Mouse (Mus musculus): ENCODE measurements around the gene Heatr5a.

Heatr5a gene

DNA sequence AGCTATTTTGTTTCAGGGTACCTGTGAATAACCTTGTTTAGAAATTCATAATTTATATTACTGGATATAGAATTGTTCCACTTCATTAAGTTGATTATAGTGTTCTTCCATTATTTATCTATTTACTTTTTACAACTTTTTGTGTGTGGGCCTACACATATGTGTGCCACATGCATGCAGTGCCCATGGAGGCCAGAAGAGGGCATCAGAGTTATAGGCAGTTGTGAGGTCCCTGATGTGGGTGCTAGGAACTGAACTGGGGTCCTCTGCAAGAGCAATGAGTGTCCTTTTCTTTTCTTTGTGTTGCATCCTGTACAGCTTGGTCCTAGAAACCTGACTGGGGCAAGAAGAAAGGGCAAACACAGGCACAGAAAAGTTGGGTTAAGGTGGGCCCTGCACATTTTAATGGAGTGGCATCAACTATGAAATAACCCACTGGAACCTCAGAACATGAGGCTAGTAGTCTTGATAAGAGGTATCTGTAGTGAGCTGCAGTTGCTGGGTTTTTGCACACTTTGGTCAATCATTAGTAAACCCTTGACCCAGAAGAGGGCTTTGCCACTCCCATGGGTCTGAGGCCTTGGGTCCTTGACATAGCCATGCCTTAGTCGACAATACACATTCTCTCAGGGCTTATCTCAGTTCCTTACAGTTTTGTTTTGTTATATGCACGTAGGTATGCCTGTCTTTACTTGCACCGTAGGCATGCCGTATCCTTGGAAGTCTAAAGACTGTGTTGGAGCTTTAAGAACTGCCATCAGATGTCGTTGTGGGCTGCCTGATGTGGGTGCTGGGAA, 1.3 kb upstream of the Heatr5a start:
- DNase-seq (ENCODE audit: low spot score in 2 of 2): no peak

DNA sequence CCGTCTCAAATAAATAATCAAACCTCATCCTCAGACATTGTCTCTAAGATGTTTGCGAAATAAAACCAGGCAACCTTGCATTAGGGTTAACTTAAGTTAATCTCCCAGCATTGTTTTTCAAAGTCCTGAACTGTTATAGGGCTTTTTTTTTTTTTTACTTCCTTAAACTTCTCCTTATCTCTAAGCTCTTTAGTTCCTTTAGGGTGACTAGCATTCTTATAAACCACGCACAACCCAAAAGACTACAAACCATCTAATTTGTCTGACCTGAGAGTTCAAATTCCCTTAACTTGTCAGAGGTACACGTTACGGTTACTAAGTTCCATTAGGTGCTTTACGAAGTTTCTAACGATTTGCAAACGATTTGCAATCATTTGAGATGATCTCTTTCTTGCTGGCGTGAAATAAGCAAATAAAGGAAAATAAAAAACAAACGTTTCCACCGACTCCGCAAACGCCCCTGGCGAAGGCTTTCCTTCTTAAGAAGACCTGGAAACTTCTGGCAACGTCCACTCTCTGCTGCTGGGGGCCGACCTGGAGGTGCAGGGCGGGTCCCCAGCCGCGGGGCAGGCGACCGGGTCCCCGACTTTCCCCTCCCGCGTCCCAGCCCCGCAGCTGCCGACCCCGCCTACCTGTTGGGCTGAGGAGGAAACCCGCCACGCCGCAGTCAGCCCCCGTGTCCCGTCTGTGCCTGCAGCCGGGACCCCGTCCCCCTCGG, 610 bp downstream of the Heatr5a start:
- DNase-seq (ENCODE audit: low spot score in 2 of 2): no peak

DNA sequence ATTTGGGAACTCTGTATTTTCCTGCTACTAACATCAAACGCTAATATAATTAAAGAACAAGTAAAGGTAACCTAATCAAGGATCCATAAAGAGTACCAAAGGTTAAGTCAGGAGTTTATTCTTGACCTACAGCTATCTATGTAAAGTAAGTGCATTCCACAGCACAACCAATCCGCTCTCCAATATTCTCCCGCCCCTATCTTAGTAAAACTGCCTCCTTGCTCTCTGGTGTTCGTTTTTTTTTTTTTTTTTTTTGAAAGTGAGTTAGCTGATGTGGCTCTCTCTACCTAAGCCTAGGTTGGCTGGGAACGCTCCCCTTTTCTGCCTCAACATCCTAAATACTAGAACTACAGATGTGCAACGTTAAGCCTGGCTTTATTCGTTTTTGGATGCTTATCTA, 1.2 kb downstream of the Heatr5a start:
- no peak for DNase-seq (ENCODE audit: low spot score in 2 of 2)

DNA sequence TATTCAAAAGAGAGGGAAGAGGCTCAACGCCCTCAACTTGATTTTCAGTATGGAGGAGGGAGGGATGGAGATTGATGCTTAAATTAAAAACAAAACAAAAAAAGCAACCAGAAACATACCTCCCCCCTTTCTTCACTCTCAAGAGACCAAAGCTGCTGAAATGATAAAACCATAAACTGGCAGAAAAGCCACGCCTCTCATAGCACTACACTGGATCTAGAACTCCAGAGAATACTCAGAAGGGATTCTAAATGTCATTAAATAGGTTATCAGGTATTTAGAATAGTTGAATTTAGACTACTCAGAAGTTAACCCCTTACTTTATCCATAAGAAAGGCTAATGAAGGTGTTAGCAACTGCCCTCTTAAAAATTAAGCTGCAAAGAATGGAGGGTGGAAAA, 2.0 kb downstream of the Heatr5a start:
- no peak for DNase-seq (ENCODE audit: low spot score in 2 of 2)

DNA sequence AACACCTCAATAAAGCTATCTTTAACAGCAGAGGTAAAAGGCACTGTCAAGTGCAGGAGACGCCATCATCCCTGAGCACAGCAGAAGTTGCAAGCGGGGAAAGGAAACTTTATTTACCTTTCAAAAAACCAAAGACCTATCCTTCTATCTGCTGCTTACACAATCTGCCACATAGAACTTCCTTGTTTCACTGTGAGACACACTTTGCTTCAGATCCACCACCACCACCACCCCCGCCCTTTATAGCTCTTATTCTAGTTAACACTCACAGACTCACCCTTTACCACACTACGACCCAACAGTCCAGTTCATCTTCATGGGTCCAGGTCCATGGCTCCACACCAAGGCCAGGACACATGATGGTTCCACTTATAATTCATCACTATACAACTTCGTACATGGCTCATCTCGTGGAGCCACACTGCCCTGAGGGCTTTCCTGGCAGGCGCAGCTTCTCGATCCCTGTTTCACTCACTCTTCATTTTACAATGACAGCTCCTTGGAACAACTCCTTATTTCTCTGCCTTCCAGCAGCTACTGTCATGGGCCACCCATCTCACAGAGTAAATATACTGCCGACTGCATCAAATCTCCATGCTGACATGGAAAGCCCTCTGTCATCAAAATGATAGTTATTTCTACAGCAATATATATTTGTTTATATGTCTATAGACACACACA, 3.1 kb downstream of the Heatr5a start:
- DNase-seq (ENCODE audit: low spot score in 2 of 2): no peak

DNA sequence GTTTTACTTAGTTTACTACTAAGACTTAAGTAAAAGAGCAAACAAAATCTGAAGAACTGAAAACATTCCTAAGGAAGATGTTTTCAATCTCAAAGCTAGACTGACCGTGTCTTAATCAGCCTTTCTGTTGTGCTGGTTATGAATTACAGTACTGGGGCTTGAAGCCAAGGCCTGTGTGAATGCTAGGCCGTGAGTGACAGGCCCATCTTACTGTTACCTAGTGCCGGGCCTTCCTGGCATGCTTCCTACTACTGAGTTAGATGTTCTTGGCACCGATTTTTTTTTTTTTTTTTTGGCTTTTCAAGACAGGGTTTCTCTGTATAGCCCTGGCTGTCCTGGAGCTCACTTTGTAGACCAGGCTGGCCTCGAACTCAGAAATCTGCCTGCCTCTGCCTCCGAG, 13.5 kb downstream of the Heatr5a start:
- DNase-seq (ENCODE audit: low spot score in 2 of 2): no peak

DNA sequence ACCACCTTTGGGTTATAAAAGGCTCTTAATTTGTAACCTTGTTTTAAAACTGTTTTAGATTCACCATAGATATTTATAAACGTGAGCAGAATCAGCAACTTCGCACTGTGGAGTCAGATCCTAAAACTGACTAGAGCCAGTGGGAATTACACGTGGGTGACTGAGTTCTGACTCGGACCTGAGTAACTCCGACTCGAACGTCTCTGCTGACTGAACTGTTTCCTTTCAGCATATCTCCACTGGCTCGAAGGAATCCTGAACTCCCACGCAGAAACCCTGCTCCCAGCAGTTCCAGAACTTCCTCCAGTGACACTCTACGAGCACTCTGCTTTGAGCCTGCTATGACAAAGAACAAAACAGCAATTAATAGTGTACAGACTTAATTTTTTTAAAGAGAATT, 18.8 kb downstream of the Heatr5a start:
- peak; percentile 38 to 58 for DNase-seq (ENCODE audit: low spot score in 2 of 2)

DNA sequence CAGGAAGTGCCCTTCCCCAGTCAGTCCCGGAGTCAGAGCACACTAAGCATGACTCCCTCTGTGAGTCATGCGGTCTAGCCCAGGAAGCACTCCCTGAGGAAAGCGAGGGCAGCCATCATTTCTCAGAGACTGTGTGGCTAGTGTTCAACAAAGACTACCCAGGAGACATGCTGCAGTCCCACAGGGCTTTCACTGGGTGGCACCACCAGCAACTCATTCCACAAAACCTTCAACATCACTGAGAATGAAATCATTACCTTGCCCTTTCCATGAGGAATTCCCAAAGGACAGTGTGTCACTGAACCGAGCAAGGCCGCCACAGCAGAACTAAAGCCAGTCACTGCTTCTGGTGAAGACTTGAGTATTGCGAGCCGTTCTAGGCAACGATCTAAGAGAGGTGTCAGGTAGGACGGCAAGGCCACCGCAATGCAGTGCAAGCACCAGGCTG, 23.6 kb downstream of the Heatr5a start:
- peak; percentile 20 to 32 for DNase-seq (ENCODE audit: low spot score in 2 of 2)

DNA sequence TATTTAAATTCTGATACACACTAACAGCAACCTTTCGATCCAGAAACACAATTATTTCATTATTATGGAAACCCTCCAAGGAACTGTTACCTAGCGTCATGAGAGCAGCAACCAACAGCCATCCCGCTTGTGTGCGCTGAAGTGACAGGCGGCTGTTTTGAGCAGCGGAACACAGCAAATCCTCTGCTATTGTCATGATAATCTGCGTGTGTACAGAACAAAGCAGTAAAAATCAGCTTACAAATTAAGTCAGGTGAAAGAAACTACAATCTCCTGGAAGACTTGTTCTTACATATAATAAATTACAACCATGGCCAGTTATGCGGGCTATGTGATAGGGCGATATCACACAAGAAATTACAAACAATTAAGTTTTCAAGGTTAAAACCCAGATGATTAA, 25.8 kb downstream of the Heatr5a start:
- no peak for DNase-seq (ENCODE audit: low spot score in 2 of 2)

DNA sequence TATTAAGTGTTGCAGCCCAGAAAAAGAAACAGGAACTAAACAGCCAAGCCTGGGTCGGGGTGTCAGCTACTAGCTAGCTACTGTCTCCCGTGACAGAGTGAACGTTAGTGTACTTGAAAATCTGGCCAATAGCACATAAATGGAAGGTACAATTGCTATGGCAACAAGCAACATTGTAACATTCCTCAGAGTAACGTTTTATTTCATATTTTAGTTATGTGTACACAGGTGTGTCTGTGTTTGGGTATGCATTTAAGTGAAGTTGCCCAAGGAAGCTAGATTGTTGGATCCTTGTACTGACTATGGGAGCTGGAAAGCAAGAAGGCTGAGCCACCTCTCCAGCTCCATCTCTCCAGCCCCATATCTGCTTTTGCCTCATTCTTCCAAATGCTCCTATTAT, 31.3 kb downstream of the Heatr5a start:
- DNase-seq (ENCODE audit: low spot score in 2 of 2): no peak

DNA sequence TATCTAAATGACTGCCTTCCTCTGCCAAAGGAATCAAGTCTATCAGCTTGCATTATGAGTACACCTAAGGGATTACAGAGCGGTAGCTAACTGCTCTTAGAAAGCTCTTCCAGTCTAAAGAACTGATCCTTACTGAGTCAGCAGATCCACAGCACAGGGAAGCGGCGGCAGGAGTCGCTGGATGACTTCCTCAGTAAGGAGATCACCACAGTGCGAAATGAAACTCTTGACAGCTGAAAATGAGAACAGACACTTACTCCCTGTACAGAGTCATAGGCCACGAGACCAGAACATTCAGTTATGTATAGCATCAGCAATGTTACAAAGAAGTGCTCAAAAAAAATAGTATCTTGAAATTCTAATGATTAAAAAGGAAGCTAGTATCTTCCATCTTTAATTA, 33.2 kb downstream of the Heatr5a start:
- DNase-seq (ENCODE audit: low spot score in 2 of 2): no peak

DNA sequence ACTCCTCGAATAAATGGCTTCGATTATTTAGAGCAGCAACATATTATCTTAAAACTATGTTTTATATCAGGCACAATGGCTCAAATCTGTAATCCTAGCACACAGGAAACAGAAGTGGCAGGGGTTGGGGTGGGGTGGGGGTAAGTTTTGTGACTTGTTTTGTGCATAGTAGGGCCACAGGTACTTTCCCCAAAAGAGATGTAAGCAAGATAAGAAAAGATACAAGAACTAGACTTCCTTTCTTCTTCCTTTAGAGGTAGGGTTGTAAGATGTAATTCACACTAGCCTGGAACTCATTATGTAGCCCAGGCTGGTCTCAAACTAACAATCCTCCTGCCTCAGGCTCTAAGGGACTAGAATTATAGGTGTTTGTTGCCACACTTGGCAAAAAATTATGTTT, 41.5 kb downstream of the Heatr5a start:
- no peak for DNase-seq (ENCODE audit: low spot score in 2 of 2)

DNA sequence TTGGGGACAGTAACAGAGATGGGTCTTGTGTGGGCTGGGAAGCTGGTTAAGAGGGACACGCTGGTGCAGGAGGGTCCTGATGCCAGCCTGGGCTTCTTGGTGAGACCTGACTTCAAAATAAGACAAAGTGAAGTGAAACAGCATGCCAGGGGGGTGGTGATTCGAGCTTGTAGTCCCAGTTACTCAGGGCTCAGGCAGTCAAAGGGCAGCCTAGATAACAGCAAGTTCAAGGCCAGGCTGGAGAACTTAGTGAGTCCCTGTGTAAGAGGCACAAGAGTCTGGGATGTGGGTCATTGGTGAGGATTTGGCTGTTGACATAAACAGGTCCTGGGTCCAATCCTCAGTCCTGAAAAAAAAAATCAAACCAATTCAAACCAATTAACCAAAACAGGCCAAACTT, 53.9 kb downstream of the Heatr5a start:
- DNase-seq (ENCODE audit: low spot score in 2 of 2): no peak

DNA sequence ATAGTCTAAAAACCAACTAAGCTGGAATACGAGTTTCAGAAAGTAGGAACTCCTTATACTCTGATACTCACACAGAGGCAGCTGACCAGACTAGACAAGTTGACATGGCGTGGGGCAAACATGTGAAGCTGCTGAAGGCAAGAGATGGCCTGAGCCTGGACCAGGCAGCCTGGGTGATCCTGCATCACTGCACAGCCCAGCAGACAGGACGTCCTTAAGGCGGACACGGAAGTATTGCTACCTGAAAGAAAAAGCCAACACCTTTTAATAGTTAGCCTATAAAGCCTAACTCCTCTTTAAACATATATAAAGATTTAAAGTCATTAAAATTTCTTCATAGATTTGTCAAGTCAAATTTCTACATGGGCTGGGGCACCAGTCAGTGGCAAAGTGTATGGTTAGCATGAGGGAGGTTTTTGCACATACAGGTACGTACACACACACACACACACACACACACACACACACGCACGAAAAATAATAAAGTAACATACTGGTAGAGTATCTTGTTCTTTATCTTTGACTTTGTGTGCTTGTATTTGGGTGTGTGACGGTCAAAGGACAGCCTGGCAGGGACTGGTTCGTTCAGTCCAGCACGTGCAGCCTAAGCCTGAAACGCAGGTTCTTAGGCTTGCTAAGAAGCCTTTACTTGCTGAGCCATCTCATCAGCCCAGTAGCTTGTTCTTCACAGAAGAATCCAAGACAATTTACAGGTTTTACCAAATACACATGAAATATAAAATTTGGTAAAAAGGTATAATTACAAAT, 56.0 kb downstream of the Heatr5a start:
- DNase-seq (ENCODE audit: low spot score in 2 of 2): no peak

DNA sequence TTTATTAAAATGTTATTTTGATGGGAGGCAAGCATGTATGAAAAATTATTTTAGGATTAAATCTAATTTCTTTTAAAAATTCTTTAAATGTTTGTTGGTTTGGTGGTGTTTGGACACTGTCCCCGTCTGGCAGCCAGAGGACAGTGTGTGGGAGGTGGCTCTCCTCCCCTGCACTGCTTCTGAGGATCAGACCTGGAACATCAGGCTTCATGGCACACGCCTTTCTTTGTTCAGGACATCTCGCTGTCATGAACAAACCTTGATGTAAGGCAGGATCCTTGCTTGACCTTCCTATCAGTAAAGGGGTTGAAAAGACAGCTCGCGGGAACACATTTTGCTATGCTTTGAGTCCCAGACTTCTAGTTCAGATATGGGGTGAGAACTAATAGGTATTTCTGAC, 61.9 kb downstream of the Heatr5a start:
- no peak for DNase-seq (ENCODE audit: low spot score in 2 of 2)

DNA sequence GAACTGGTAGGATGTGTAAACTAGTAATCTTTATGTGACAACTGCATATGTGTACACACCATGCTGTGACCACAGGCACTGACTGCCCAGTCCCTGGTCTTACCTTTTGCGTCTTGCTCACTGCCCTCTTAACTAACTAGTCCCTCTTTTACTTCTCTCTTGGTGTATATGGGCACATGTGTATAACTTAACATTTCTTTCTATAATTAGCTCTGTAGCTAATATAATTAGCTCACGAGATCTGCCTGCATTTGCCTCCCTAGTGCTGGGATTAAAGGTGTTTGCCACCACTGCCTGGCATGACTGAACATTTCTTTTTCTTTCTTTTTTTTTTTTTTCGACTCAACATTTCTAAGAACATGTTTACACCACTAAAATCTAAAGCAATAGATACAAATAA, 63.6 kb downstream of the Heatr5a start:
- no peak for DNase-seq (ENCODE audit: low spot score in 2 of 2)

DNA sequence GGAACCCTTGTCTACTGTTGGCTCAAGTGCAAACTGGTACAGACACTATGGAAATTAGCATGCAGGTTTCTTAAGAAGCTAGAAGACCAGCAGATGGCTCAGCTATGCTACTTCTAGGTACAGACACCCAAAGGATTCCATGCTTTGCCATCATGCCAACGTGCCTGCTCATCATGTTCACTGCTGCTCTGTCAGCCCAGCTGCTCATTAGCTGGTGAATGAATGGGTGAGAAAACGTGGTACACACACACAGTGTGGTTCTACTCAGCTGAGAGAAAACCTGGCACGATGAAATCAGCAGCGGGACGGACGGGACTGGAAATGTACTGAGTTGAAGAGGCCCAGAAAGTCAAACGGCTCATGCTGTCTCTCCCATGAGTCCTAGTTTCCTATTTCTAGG, 70.6 kb downstream of the Heatr5a start:
- peak; percentile 18 to 23 for DNase-seq (ENCODE audit: low spot score in 2 of 2)

DNA sequence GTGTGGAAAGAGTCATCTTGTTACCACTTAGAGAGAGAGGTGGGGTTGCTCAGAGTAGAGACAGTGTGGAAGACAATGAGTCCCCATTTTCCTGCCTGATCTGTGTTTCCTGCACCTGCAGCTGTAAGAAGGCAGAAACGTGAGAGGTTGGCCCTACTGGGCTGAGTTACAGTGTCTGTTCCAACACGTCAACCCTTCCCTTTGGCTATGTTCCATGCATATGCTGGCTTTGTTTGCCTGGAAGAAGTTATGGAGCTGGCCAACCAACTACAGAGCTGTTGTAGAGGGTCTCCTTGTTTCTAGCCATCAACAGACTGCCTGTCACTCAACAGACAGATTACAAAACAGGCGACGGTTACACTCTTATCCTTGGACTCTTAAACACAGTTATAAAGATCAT, 74.2 kb downstream of the Heatr5a start:
- DNase-seq (ENCODE audit: low spot score in 2 of 2): no peak

DNA sequence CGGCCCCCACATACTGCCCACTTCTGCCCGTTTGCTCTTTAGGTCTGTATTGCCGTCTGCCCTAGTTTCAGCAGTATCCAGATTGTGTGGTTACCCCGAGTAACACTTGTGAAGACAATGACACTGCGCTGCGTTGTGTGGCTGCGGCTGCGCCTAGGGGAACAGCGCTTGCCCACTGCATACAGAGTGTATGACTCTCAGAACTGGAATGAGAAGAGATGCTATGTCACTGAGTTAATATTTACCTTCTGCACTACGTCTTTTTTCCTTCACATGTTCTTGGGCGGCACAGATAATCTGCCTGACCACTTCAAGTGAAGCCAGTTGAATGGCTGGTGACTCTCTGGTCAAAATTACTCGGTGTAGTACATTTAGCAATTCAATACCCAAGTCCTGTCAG, 82.5 kb downstream of the Heatr5a start:
- peak in 1 of 2 experiments; percentile 13 for DNase-seq (ENCODE audit: low spot score in 2 of 2)

DNA sequence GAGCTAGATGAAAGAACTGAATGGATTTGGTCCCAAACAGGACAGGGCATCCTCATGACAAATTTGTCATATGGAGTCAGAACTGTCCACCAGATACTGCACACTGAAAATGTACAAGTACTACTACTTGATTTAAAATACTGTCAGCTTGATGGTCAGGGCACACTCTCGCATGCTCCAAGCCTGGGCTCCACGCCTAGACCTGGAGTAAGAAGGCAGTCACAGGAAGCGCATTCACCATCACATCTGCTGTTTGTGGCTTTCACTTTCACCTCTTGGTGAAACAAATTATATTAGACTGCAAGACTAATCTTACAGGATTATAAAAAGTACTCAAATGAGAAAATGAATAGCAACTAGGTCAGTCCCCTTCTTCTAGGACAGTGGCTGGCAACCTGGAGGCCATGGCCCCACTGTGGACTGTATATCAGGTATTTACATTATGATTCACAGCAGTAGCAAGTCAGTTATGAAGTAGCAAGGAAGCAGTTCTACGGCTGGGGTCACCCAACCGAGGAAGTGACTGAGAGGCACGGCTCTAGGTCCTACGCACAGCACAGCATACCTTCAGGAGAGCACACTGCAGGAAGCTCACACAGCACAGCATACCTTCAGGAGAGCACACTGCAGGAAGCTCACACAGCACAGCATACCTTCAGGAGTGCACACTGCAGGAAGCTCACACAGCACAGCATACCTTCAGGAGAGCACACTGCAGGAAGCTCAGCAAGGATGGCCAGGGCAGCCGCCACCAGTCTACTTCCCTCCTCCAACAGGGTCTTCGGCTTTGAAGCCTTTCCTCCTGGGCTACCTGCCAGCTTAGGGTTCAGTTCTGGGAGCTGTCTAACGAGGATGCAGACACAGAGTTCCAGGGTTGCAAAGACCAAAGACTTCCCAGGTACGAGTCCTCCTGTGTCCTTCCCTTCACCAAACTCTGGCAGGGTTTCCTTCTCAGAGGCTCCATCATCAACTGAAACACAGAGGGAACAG, 83.5 kb downstream of the Heatr5a start:
- no peak for DNase-seq (ENCODE audit: low spot score in 2 of 2)

DNA sequence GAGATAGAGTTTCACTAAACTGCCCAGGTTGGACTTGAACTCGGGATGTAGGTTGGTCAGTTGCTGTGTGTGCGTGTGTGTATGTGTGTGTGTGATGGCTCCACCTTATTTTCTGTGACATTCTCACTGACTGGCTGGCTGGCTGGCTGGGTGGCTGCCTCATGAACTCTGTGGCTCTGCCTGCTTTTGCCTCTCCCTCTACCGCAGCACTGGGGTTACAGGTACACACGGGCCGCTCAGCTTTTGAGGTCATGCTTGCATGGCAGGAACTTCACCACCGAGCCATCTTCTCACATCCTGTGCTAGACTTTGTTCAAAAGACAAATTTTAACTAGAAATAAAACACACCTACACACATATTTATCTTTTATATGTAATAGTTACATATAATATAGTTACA, 84.8 kb downstream of the Heatr5a start:
- no peak for DNase-seq (ENCODE audit: low spot score in 2 of 2)

Measured in right cerebral cortex, adult 2 months (tissue).